Mouse (Mus musculus) liver, adult 2 months (tissue): ENCODE results near the gene Utp20. TPM values are rescaled to one million over a fixed set of nuclear protein-coding genes. Genes with fewer than 3 reads are reported as not detected.

Source experiments
- DNase-seq: peaks from one replicate; pipeline ENCODE4 v3.0.0-alpha.2; 2011; ENCODE audit warnings: low read depth, low spot score; ENCODE audit errors: extremely low read depth
- H3K27ac ChIP-seq: fragments of 200-500 bp; replicated peaks from 2 replicates; pipeline ENCODE4 v1.5.1; 2012; ENCODE audit warnings: low read depth, mild to moderate bottlenecking, control low read depth, inconsistent platforms, low read length; ENCODE audit not compliant: insufficient read depth
- H3K27me3 ChIP-seq: fragments of 200-500 bp; 2 replicates; pipeline ENCODE4 v1.6.1; 2012; ENCODE audit warnings: mild to moderate bottlenecking, moderate library complexity, low read length, inconsistent platforms; ENCODE audit not compliant: control insufficient read depth, insufficient read depth
- H3K36me3 ChIP-seq: fragments of 200-500 bp; 2 replicates; pipeline ENCODE4 v1.6.1; 2012; ENCODE audit warnings: low read length, inconsistent platforms; ENCODE audit not compliant: control insufficient read depth, insufficient read depth
- H3K4me1 ChIP-seq: fragments of 200-500 bp; 2 replicates; pipeline ENCODE4 v1.6.1; 2011; ENCODE audit warnings: low read length; ENCODE audit not compliant: control insufficient read depth, insufficient read depth
- H3K4me3 ChIP-seq: fragments of 200-500 bp; 2 replicates; pipeline ENCODE4 v1.5.1; 2011; ENCODE audit warnings: low read depth, mild to moderate bottlenecking, control low read depth, low read length, moderate library complexity; ENCODE audit not compliant: insufficient read depth
- H3K79me2 ChIP-seq: fragments of 200-500 bp; 2 replicates; pipeline ENCODE4 v1.6.1; 2012; ENCODE audit warnings: inconsistent platforms, mild to moderate bottlenecking, low read length, moderate library complexity; ENCODE audit not compliant: control insufficient read depth, insufficient read depth
- H3K9ac ChIP-seq: fragments of 200-500 bp; 2 replicates; pipeline ENCODE4 v1.6.1; 2012; ENCODE audit warnings: low read depth, mild to moderate bottlenecking, control low read depth, inconsistent platforms, low read length
- CTCF ChIP-seq: fragments of 200-500 bp; IDR thresholded peaks from 2 replicates; pipeline ENCODE4 v1.5.1; 2011; ENCODE audit warnings: low read depth, low read length, control low read depth
- POLR2A ChIP-seq: fragments of 200-500 bp; IDR thresholded peaks from 2 replicates; pipeline ENCODE4 v1.6.1; 2011; ENCODE audit warnings: low read length, control low read depth; ENCODE audit not compliant: insufficient read depth; ENCODE audit errors: extremely low read depth
- WGBS: fragments of 180-500 bp; shearing (Covaris S2); methylation state at CpG from one replicate; pipeline ENCODE4 v1.1.7; 2018; 5-methylcytosine and 5-hydroxymethylcytosine counted together
- polyA plus RNA-seq: library from polyadenylated mRNA; depleted of rRNA; stranded (reverse); fragments of >200 nt; gene quantifications from 2 replicates; pipeline ENCODE4 v1.2.3, GENCODE M21; 2012
- total RNA-seq: library from RNA; depleted of rRNA; stranded (reverse); fragments of >200 nt; gene quantifications from 2 replicates; pipeline ENCODE4 v1.2.3, GENCODE M21; 2014

Utp20 gene
- total and polyA plus RNA-seq, 2 experiments = 3.4 to 9.4 TPM

GRCm38 (mm10) chr10:88731496-88732308 lies 94.9 kb downstream of the Utp20 start:
- H3K79me2 ChIP-seq = peaks cover 14% of the 10 kb centered on the region; the same call in 1 of the 2 replicates
- WGBS = under 1% methylated on average over 61 of the region's 61 CpGs
- no peak for TF ChIP-seq CTCF
- DNase-seq = peak; percentile 37
- H3K27me3 ChIP-seq = no peaks in the 10 kb centered on the region
- peak overlapping the region; percentile 96 for H3K9ac ChIP-seq
- H3K27ac ChIP-seq = peak overlapping the region; percentile 86
- peak overlapping the region; percentile 92 for H3K4me3 ChIP-seq
- peaks cover 4% of the 10 kb centered on the region for H3K36me3 ChIP-seq
- peaks cover 4% of the 10 kb centered on the region for H3K4me1 ChIP-seq

- peak; percentile 92 for DNase-seq
- Histone ChIP-seq H3K36me3 (no peaks in the 10 kb centered on the region; the same call in 1 of the 2 replicates), H3K79me2 (peaks cover 14% of the 10 kb centered on the region; the same call in 1 of the 2 replicates), H3K4me1 (peaks cover 4% of the 10 kb centered on the region), H3K27ac (peak within 1 kb of the TSS; percentile 86), H3K4me3 (peak within 1 kb of the TSS; percentile 92), H3K27me3 (no peaks in the 10 kb centered on the region), H3K9ac (peak within 1 kb of the TSS; percentile 96)
- TF ChIP-seq CTCF (no peak), POLR2A (peak; percentile 60; the same call in 1 of the 2 replicates)
- WGBS = under 1% methylated on average over 65 of the region's 65 CpGs
These were observed 95.8 kb downstream of the Utp20 start, which contains the start of gene Arl1 for GRCm38 (mm10) chr10:88730571-88731495. Arl1 (plus strand) TSS chr10:88730858.

DNA sequence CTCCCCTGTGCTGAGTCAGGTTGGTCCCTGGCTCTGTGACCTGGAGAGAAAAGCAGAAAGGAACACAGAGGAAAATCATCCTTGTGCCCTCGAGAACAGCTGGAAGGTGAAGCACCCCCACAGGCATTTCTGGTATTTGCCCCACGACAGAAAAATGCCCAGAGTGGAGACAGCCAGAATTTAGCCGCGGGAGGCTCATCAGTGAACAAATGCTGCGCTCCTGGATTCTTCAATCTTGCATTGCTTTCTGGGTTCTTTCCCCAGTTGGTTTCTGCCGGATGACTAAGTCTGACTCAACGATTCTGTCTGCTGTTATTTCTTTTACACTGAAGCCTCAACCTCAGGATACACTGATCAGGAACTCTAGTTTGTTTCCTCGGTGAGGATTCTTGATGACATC lies 98.4 kb downstream of the Utp20 start:
- H3K27ac ChIP-seq = no peak overlapping the region
- H3K36me3 ChIP-seq = no peaks in the 10 kb centered on the region
- H3K4me3 ChIP-seq = no peak overlapping the region
- H3K27me3 ChIP-seq = no peaks in the 10 kb centered on the region
- DNase-seq = no peak
- H3K9ac ChIP-seq = no peak overlapping the region
- WGBS = 72% methylated on average over 8 of the region's 8 CpGs
- H3K4me1 ChIP-seq = peaks cover 4% of the 10 kb centered on the region
- H3K79me2 ChIP-seq = peaks cover 11% of the 10 kb centered on the region; the same call in 1 of the 2 replicates
- no peak for TF ChIP-seq CTCF
- no peak for TF ChIP-seq POLR2A

- TF ChIP-seq POLR2A = no peak
- TF ChIP-seq CTCF = no peak
- Histone ChIP-seq H3K27ac (no peak overlapping the region), H3K36me3 (no peaks in the 10 kb centered on the region), H3K4me1 (peaks cover 1% of the 10 kb centered on the region), H3K4me3 (no peak overlapping the region), H3K9ac (no peak overlapping the region), H3K27me3 (no peaks in the 10 kb centered on the region), H3K79me2 (peaks cover 4% of the 10 kb centered on the region; the same call in 1 of the 2 replicates)
- DNase-seq = peak; percentile 39
- WGBS = 76% methylated on average over 1 of the region's 1 CpGs
These were observed 99.5 kb downstream of the Utp20 start for GRCm38 (mm10) chr10:88727128-88727527.

DNA sequence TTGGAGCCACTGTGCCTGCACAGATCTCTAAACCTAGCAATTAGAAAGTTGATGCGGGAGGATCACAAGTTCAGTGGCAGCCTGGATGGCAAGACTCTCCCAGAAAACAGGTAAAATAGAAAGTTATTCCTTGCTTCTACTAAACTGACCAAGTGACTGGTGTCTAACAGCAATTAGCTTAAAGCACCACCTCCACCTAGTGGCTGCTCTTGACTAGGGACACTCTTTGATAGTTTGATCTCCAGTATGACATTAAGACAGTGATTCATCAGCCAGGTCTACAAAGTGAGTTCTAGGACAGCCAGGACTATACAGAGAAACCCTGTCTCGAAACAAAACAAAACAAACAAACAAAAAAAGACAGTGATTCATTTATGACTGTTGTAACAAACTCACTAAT lies 101.3 kb downstream of the Utp20 start:
- no peaks in the 10 kb centered on the region for H3K27me3 ChIP-seq
- H3K4me3 ChIP-seq = no peak overlapping the region
- WGBS = 33% methylated on average over 2 of the region's 2 CpGs
- TF ChIP-seq POLR2A (no peak), CTCF (peak; percentile 46)
- H3K4me1 ChIP-seq = no peaks in the 10 kb centered on the region
- no peaks in the 10 kb centered on the region for H3K36me3 ChIP-seq
- H3K9ac ChIP-seq = no peak overlapping the region
- peak; percentile 46 for DNase-seq
- H3K27ac ChIP-seq = no peak overlapping the region
- no peaks in the 10 kb centered on the region for H3K79me2 ChIP-seq
